Mouse (Mus musculus) neural tube, embryonic 14.5 days (tissue): ENCODE results near the gene Phlpp1. TPM values are rescaled to one million over a fixed set of nuclear protein-coding genes. Genes with fewer than 3 reads are reported as not detected.

Source experiments
- ATAC-seq: fragments of 200-750 bp; cut with Nextera tagmentation; 2 replicates; pipeline ENCODE4 v1.8.0; 2017; ENCODE audit warnings: low read depth, mild to moderate bottlenecking, moderate TSS enrichment, moderate library complexity
- H3K27ac ChIP-seq: fragments of 300-500 bp; sonication (generic); 2 replicates; pipeline ENCODE4 v1.5.1; 2014; ENCODE audit warnings: low read depth, mild to moderate bottlenecking, control low read depth, low read length, moderate library complexity, mixed read lengths
- H3K27me3 ChIP-seq: fragments of 300-500 bp; sonication (generic); 2 replicates; pipeline ENCODE4 v1.6.1; 2014; ENCODE audit warnings: low read length; ENCODE audit not compliant: control insufficient read depth, insufficient read depth
- H3K36me3 ChIP-seq: fragments of 300-500 bp; sonication (generic); 2 replicates; pipeline ENCODE4 v1.6.1; 2014; ENCODE audit warnings: low read length, mixed read lengths; ENCODE audit not compliant: control insufficient read depth, insufficient read depth
- H3K4me1 ChIP-seq: fragments of 300-500 bp; sonication (generic); 2 replicates; pipeline ENCODE4 v1.6.1; 2014; ENCODE audit warnings: low read length; ENCODE audit not compliant: control insufficient read depth, insufficient read depth
- H3K4me2 ChIP-seq: fragments of 300-500 bp; sonication (generic); 2 replicates; pipeline ENCODE4 v1.6.1; 2014; ENCODE audit warnings: mild to moderate bottlenecking, low read depth, low read length, control low read depth
- H3K4me3 ChIP-seq: fragments of 300-500 bp; sonication (generic); 2 replicates; pipeline ENCODE4 v1.5.1; 2014; ENCODE audit warnings: low read depth, low read length, control low read depth, mixed read lengths
- H3K9ac ChIP-seq: fragments of 300-500 bp; sonication (generic); replicated peaks from 2 replicates; pipeline ENCODE4 v1.6.1; 2014; ENCODE audit warnings: low read depth, mild to moderate bottlenecking, control low read depth, low read length, mixed read lengths
- H3K9me3 ChIP-seq: fragments of 300-500 bp; sonication (generic); 2 replicates; pipeline ENCODE4 v1.6.1; 2016; ENCODE audit warnings: low read length; ENCODE audit not compliant: control insufficient read depth
- WGBS: fragments of 180-500 bp; shearing (Covaris S2); extraction: QIAGEN DNeasy Blood & Tissue Kit; methylation state at CpG from one replicate; pipeline ENCODE4 v1.1.7; 2014; 5-methylcytosine and 5-hydroxymethylcytosine counted together
- polyA plus RNA-seq: library from polyadenylated mRNA; unstranded; fragments of >200 nt; fragmentation: Nextera tagmentation; extraction: Ambion mirVana; gene quantifications from 2 replicates; pipeline ENCODE4 v1.2.1, GENCODE M21; 2014

Phlpp1 gene
- polyA plus RNA-seq, 1 experiment from 2014 or later = 11.8 TPM

DNA sequence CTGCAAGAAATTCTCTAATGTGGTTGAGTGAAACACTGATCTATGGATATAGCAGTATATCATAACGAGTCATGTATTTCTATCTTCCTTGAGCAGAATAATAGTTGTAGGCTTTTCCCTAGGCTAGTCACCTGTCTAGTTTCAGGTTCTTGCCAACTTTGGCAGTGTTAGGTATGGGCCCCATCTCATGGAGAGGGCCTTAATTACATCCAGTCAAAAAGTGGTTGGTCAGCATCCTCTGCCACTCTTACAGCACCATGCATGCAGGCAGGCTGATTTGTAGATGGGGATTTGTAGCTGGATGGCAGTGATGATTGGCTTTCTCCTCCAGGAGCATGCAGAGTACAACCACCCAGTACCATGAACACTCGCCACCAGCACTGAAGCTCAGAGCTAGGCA is 202.7 kb downstream of the Phlpp1 start:
- no peak overlapping the region for H3K4me3 ChIP-seq

DNA sequence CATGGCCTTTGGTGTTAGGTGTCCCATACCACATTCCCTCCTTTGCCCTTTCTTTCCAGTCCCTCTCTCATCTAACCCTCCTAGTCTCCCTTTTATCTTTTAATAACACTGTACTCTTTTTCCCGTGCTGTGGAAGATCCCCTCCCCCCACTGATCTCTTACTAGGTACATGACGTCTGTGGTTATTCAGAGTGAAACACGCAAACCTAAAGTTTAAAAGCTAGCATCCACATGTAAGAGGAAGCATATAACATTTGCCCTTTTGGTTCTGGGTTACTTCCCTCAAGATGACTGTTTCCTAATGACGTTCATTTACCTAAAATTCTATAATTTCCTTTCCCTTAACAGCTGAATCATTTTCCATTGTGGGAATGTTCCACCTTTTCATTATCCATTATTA is 203.4 kb downstream of the Phlpp1 start:
- Histone ChIP-seq H3K4me1 (no peaks in the 10 kb centered on the region), H3K9me3 (no peaks in the 10 kb centered on the region), H3K4me2 (no peak overlapping the region), H3K27me3 (no peaks in the 10 kb centered on the region), H3K27ac (no peak overlapping the region), H3K4me3 (no peak overlapping the region), H3K9ac (no peak overlapping the region), H3K36me3 (no peaks in the 10 kb centered on the region)
- WGBS = 85% methylated on average over 4 of the region's 4 CpGs
- ATAC-seq = no peak

More for the DNA sequence above, 202.7 kb downstream of the Phlpp1 start:
- Histone ChIP-seq H3K9me3 (no peaks in the 10 kb centered on the region), H3K36me3 (no peaks in the 10 kb centered on the region; the same call in 1 of the 2 replicates), H3K27ac (no peak overlapping the region), H3K9ac (no peak overlapping the region), H3K4me1 (no peaks in the 10 kb centered on the region), H3K27me3 (no peaks in the 10 kb centered on the region), H3K4me2 (no peak overlapping the region)
- no peak for ATAC-seq
- WGBS = 97% methylated on average over 2 of the region's 2 CpGs

DNA sequence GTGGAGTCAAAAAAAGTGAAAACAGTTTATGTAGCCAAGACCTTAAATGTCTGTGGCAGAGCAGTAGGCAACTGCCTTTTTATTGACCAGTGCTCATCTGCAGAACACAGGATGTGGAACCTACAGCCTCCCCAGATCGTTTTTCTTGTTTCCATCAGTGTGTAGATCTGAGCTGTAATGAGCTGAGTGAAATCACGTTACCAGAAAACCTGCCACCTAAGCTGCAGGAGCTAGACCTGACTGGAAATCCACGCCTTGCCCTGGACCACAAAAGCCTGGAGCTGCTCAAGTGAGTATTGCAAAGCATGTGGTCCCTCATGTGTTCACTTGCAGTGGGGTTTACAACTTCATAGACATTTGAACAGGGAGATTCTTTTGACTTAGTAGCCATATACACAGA is 204.5 kb downstream of the Phlpp1 start:
- Histone ChIP-seq H3K4me2 (no peak overlapping the region), H3K4me3 (no peak overlapping the region), H3K36me3 (no peaks in the 10 kb centered on the region), H3K27me3 (no peaks in the 10 kb centered on the region), H3K27ac (no peak overlapping the region), H3K9ac (no peak overlapping the region), H3K9me3 (no peaks in the 10 kb centered on the region), H3K4me1 (0 out of 2 replicates have a peak, but pooled peaks cover 4% of the 10 kb centered on the region)
- no peak for ATAC-seq
- 78% methylated on average over 3 of the region's 3 CpGs for WGBS

DNA sequence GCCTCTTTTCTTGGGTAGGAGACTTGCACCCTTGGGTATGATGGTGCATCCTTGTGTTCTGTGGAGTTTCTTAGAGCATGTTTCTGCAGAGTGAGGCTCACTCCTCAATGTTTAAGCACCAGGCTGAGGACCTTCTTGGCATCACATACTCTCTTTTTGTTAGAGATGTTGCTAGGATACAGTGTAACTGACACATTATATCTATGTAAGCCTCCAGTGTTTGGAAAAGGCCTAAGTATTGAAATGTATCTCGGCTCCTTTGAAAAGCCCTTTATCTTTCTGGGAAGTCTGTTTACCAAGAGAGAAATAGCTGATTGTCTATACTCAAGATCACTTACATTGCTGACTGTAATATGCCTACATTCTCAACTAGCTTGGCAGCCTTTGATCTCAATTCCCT is 208.9 kb downstream of the Phlpp1 start:
- Histone ChIP-seq H3K4me1 (0 out of 2 replicates have a peak, but pooled peaks cover 4% of the 10 kb centered on the region), H3K4me3 (no peak overlapping the region), H3K9ac (no peak overlapping the region), H3K27ac (no peak overlapping the region), H3K4me2 (no peak overlapping the region), H3K9me3 (no peaks in the 10 kb centered on the region), H3K36me3 (no peaks in the 10 kb centered on the region), H3K27me3 (no peaks in the 10 kb centered on the region)
- no peak; the same call in 1 of the 2 replicates for ATAC-seq
- 25% methylated on average over 1 of the region's 1 CpGs for WGBS

DNA sequence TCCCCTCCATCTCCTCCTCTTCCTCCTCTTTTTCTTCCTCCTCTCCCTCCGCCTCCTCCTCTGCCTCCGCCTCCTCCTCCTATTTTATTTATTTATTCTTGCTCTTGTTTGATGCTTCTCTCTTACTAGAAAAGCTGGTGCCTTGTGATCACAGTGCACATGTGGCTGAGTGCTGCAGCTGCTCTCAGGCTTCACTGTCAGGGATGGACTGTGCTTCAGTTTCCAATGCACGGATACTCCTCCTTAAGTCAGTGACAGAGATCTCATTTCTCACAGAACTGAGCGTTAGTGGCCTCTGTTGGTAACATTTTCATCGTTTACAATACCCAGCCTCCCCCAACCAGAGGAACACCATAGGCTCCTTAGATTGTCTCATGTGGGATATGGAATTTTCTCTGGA is 215.0 kb downstream of the Phlpp1 start:
- H3K36me3 ChIP-seq = no peaks in the 10 kb centered on the region

DNA sequence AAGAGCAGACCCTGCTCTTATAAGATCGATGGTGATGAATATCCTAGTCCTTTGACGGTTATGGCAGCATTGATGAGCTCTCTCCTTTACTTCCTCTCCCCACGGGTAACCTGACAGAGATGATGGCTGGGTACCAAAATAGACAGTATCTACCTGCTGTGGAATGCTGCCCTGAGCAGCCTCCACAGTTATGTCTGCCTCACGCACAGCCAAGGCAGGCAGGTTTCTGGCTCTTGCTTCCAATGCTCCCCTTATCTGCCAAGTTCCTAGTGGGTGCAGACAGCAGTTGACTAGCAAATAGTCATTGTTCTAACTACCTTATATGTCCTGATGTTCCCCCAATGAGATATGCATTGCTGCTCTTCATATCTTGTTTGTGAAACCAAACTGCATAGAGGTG is 215.7 kb downstream of the Phlpp1 start:
- Histone ChIP-seq H3K4me3 (no peak overlapping the region), H3K4me1 (no peaks in the 10 kb centered on the region), H3K27me3 (no peaks in the 10 kb centered on the region), H3K4me2 (no peak overlapping the region), H3K9me3 (no peaks in the 10 kb centered on the region), H3K9ac (no peak overlapping the region), H3K27ac (no peak overlapping the region), H3K36me3 (no peaks in the 10 kb centered on the region)
- WGBS = 88% methylated on average over 4 of the region's 4 CpGs
- ATAC-seq = no peak

More for the DNA sequence above, 215.0 kb downstream of the Phlpp1 start:
- Histone ChIP-seq H3K27ac (no peak overlapping the region), H3K4me2 (no peak overlapping the region), H3K4me1 (no peaks in the 10 kb centered on the region), H3K4me3 (no peak overlapping the region), H3K9me3 (no peaks in the 10 kb centered on the region), H3K9ac (no peak overlapping the region), H3K27me3 (no peaks in the 10 kb centered on the region)
- no peak for ATAC-seq
- 87% methylated on average over 5 of the region's 5 CpGs for WGBS

DNA sequence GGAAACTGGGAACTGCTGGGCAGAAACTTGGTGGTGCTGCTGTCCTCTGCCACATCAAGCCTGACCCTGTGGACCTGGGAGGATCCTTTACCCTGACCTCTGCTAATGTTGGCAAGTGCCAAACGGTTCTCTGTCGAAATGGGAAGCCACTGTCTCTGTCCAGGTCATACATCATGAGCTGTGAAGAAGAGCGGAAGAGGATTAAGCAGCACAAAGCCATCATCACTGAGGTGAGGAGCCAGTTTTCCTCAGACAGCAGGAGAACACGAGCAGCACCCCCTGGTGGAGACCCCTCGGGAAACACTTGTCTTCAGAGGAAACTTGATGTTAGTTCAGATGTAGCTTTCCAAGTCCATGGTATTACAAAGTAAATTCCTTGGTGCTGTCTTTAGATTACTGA is 218.1 kb downstream of the Phlpp1 start:
- peak; percentile 69; the same call in 1 of the 2 replicates for ATAC-seq
- no peaks in the 10 kb centered on the region for H3K9me3 ChIP-seq
- no peak overlapping the region for H3K4me2 ChIP-seq
- no peaks in the 10 kb centered on the region for H3K27me3 ChIP-seq
- H3K4me3 ChIP-seq = no peak overlapping the region
- 14% methylated on average over 5 of the region's 5 CpGs for WGBS
- H3K27ac ChIP-seq = no peak overlapping the region
- no peaks in the 10 kb centered on the region for H3K4me1 ChIP-seq
- H3K9ac ChIP-seq = no peak overlapping the region
- H3K36me3 ChIP-seq = peaks cover 9% of the 10 kb centered on the region; the same call in 1 of the 2 replicates

DNA sequence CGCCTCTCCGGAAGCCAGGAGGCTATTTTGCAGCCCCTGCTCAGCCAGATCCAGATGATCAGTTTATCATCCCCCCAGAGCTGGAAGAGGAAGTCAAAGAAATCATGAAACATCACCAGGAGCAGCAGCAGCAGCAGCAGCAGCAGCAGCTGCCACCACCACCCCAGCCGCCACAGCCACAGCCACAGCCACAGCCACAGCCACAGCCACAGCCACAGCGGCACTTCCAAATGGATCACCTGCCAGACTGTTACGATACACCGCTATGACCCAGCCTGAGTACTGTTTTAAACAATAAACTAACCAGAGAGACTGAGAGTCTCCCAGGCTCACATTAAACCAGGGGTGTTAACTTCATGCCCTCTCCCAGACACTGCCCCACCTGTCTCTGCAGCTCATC is 221.5 kb downstream of the Phlpp1 start:
- Histone ChIP-seq H3K4me3 (no peak overlapping the region), H3K27me3 (no peaks in the 10 kb centered on the region), H3K4me2 (no peak overlapping the region), H3K9ac (no peak overlapping the region), H3K9me3 (no peaks in the 10 kb centered on the region), H3K4me1 (no peaks in the 10 kb centered on the region), H3K36me3 (peaks cover 9% of the 10 kb centered on the region; the same call in 1 of the 2 replicates), H3K27ac (no peak overlapping the region)
- WGBS = 96% methylated on average over 6 of the region's 6 CpGs
- ATAC-seq = no peak

DNA sequence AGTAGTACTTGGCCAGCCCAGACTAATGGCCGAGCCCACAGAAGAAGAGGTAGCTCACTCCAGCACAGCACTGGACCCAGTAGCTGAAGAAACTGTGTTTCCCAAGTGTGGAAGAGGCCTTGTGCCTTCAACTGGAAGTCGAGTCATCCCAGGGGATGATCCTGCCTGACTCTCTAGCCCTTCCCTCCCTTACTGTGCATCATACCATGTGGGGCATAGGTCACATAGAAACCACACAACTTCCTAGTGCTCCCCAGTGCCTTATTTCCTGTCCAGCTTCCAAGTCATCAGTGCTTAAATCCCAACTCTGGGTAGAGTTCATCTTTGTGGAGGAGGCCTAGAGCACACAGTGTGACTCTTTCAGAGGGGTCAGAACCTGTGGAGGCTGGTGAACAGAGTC is 223.1 kb downstream of the Phlpp1 start:
- no peak overlapping the region for H3K4me2 ChIP-seq
- no peak overlapping the region for H3K9ac ChIP-seq
- ATAC-seq = no peak
- H3K4me3 ChIP-seq = no peak overlapping the region
- H3K27me3 ChIP-seq = no peaks in the 10 kb centered on the region
- H3K27ac ChIP-seq = no peak overlapping the region
- no peaks in the 10 kb centered on the region for H3K9me3 ChIP-seq
- H3K4me1 ChIP-seq = no peaks in the 10 kb centered on the region
- H3K36me3 ChIP-seq = peaks cover 9% of the 10 kb centered on the region; the same call in 1 of the 2 replicates
- 91% methylated on average over 2 of the region's 2 CpGs for WGBS
